Mouse (Mus musculus) liver, postnatal 0 days (tissue): ENCODE measurements around the gene Hist1h2ak.

Experiments used
- CTCF ChIP-seq: sonication (generic); IDR thresholded peaks from 2 replicates; pipeline ENCODE4 v1.5.1; 2016; ENCODE audit warnings: antibody characterized with exemption, low read depth
- EP300 ChIP-seq: IDR thresholded peaks from 2 replicates; pipeline ENCODE4 v1.6.1; 2016; ENCODE audit warnings: antibody characterized with exemption, low read depth, mild to moderate bottlenecking

- no peak for TF ChIP-seq CTCF
- TF ChIP-seq EP300, result no peak
Measured at GRCm38 (mm10) chr13:21787760-21788593, 34.4 kb upstream of the Hist1h2ak start.
